8 mouse cellular contexts compared by ENCODE assay signal in the genomic region with DNA sequence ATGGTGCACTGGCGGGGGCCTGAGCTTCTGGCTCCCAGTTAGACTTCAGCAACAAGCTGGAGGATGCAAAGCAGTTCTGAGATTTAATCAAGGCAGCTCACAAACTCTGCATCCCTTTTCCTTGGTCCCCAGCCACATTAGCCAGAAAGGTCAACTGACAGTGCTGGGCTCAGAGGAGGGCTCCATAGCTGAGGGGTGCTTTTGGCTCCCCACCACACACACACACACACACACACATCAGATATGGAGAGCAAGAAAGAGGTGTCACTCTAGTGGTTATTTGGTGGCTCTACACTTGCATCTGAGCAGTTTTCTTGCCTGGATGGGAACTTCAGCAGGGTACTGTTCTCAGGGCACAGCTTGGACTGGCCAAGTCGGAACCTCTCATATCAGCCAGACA. TPM values are rescaled to one million over a fixed set of nuclear protein-coding genes. Genes with fewer than 3 reads are reported as not detected.
A peak's percentile ranks its signal among the peaks of the same experiment; 100 is the strongest.
DNase-seq lines count a peak whose midpoint lies in the region; ATAC-seq lines count a peak whose summit lies in the region.

No protein-coding gene starts in this region.

- H3K4me1 ChIP-seq in kidney, embryonic 16.5 days (ENCODE audit: insufficient read depth, low read length): peaks cover 11% of the 10 kb centered on the region
- H3K4me1 ChIP-seq in forebrain, embryonic 15.5 days: peaks cover 14% of the 10 kb centered on the region
- peaks cover 14% of the 10 kb centered on the region for H3K4me1 ChIP-seq in limb, embryonic 13.5 days
- H3K4me1 ChIP-seq in neural tube, embryonic 15.5 days: peaks cover 18% of the 10 kb centered on the region

- H3K27ac ChIP-seq in kidney, embryonic 16.5 days (ENCODE audit: low read length): peak overlapping the region; percentile 72; the same call in 1 of the 2 replicates
- no peak overlapping the region for H3K27ac ChIP-seq in forebrain, embryonic 15.5 days (replicated peaks)
- H3K27ac ChIP-seq in limb, embryonic 13.5 days: no peak overlapping the region
- no peak overlapping the region for H3K27ac ChIP-seq in neural tube, embryonic 15.5 days (replicated peaks)

- DNase-seq in kidney, postnatal 14 days: no peak
- no peak for DNase-seq in ovary, postnatal 36 days (ENCODE audit: low spot score)
- DNase-seq in kidney, postnatal 25 days: no peak
- no peak for DNase-seq in layer of hippocampus, adult 9-11 months

- H3K4me2 ChIP-seq in kidney, embryonic 16.5 days (replicated peaks; ENCODE audit: low read depth, low read length): peak overlapping the region; percentile 78
- H3K4me2 ChIP-seq in forebrain, embryonic 15.5 days (replicated peaks): peak overlapping the region; percentile 72
- peak overlapping the region; percentile 84 for H3K4me2 ChIP-seq in limb, embryonic 13.5 days (replicated peaks)
- H3K4me2 ChIP-seq in neural tube, embryonic 15.5 days: peak overlapping the region; percentile 89

- peak overlapping the region; percentile 51 for H3K4me3 ChIP-seq in kidney, embryonic 16.5 days (ENCODE audit: low read length)
- H3K4me3 ChIP-seq in forebrain, embryonic 15.5 days: peak overlapping the region; percentile 37; the same call in 1 of the 2 replicates
- peak overlapping the region; percentile 48 for H3K4me3 ChIP-seq in limb, embryonic 13.5 days
- H3K4me3 ChIP-seq in neural tube, embryonic 15.5 days (replicated peaks): peak overlapping the region; percentile 41

- WGBS in kidney, embryonic 16.5 days: 48% methylated on average over 2 of the region's 2 CpGs
- WGBS in forebrain, embryonic 15.5 days: 41% methylated on average over 2 of the region's 2 CpGs
- WGBS in limb, embryonic 13.5 days: 31% methylated on average over 2 of the region's 2 CpGs
- 40% methylated on average over 2 of the region's 2 CpGs for WGBS in neural tube, embryonic 15.5 days

- H3K9ac ChIP-seq in kidney, embryonic 16.5 days (replicated peaks; ENCODE audit: low read length): peak overlapping the region; percentile 56
- H3K9ac ChIP-seq in forebrain, embryonic 15.5 days (replicated peaks): peak overlapping the region; percentile 25; the same call in 1 of the 2 replicates
- H3K9ac ChIP-seq in limb, embryonic 13.5 days: peak overlapping the region; percentile 60; the same call in 1 of the 2 replicates
- H3K9ac ChIP-seq in neural tube, embryonic 15.5 days (replicated peaks): peak overlapping the region; percentile 37; the same call in 1 of the 2 replicates

- H3K9me3 ChIP-seq in kidney, embryonic 16.5 days (ENCODE audit: low read length): no peaks in the 10 kb centered on the region
- no peaks in the 10 kb centered on the region for H3K9me3 ChIP-seq in forebrain, embryonic 15.5 days
- H3K9me3 ChIP-seq in limb, embryonic 13.5 days: no peaks in the 10 kb centered on the region
- no peaks in the 10 kb centered on the region for H3K9me3 ChIP-seq in neural tube, embryonic 15.5 days (replicated peaks)

- no peaks in the 10 kb centered on the region for H3K36me3 ChIP-seq in kidney, embryonic 16.5 days (ENCODE audit: insufficient read depth, low read length)
- H3K36me3 ChIP-seq in forebrain, embryonic 15.5 days: no peaks in the 10 kb centered on the region
- no peaks in the 10 kb centered on the region for H3K36me3 ChIP-seq in limb, embryonic 13.5 days
- no peaks in the 10 kb centered on the region for H3K36me3 ChIP-seq in neural tube, embryonic 15.5 days

- no peaks in the 10 kb centered on the region for H3K27me3 ChIP-seq in kidney, embryonic 16.5 days (ENCODE audit: insufficient read depth, low read length)
- peaks cover 13% of the 10 kb centered on the region; the same call in 1 of the 2 replicates for H3K27me3 ChIP-seq in forebrain, embryonic 15.5 days
- 0 out of 2 replicates have a peak, but pooled peaks cover 7% of the 10 kb centered on the region for H3K27me3 ChIP-seq in limb, embryonic 13.5 days
- H3K27me3 ChIP-seq in neural tube, embryonic 15.5 days (replicated peaks): no peaks in the 10 kb centered on the region

- peak; percentile 56 for ATAC-seq in kidney, embryonic 16.5 days (ENCODE audit: low FRiP score, low TSS enrichment)
- peak; percentile 35; the same call in 1 of the 2 replicates for ATAC-seq in forebrain, embryonic 15.5 days (replicated peaks)
- peak; percentile 45; the same call in 1 of the 2 replicates for ATAC-seq in limb, embryonic 13.5 days (ENCODE audit: low FRiP score, low read depth)
- peak; percentile 56; the same call in 1 of the 2 replicates for ATAC-seq in neural tube, embryonic 15.5 days (ENCODE audit: low FRiP score)

RNA-seq across cellular contexts. Expression of a gene that starts 0.5 kb away (rescaled TPM):
- 15.1 and 31.1 TPM in 2 replicates for polyA plus RNA-seq in kidney, embryonic 16.5 days (2015; fragmentation: Nextera tagmentation; extraction: Ambion mirVana)
- polyA plus RNA-seq in forebrain, embryonic 15.5 days (2015; fragmentation: Nextera tagmentation; extraction: Ambion mirVana): 4.2 and 5.2 TPM in 2 replicates
- 46.0 and 52.5 TPM in 2 replicates for polyA plus RNA-seq in limb, embryonic 13.5 days (2015; fragmentation: Nextera tagmentation; extraction: Ambion mirVana)
- polyA plus RNA-seq in neural tube, embryonic 15.5 days (2015; fragmentation: Nextera tagmentation; extraction: Ambion mirVana): 14.8 and 19.8 TPM in 2 replicates

RNA-seq across cellular contexts. Expression of a gene that starts 48.6 kb away (rescaled TPM):
- not detected in 2 replicates for polyA plus RNA-seq in kidney, embryonic 16.5 days (2015; fragmentation: Nextera tagmentation; extraction: Ambion mirVana)
- polyA plus RNA-seq in forebrain, embryonic 15.5 days (2015; fragmentation: Nextera tagmentation; extraction: Ambion mirVana): 0.38 TPM in 1 of 2 replicates, not detected in the other
- polyA plus RNA-seq in limb, embryonic 13.5 days (2015; fragmentation: Nextera tagmentation; extraction: Ambion mirVana): 0.14 and 0.23 TPM in 2 replicates
- polyA plus RNA-seq in neural tube, embryonic 15.5 days (2015; fragmentation: Nextera tagmentation; extraction: Ambion mirVana): 0.05 and 0.20 TPM in 2 replicates
